Mouse (Mus musculus): ENCODE results near the gene Pik3ca.

The Pik3ca gene

GRCm38 (mm10) chr3:32459777-32460176, 62.3 kb downstream of the Pik3ca start:
- DNase-seq, result peak; percentile 11 to 31

GRCm38 (mm10) chr3:32467321-32467720, 69.8 kb downstream of the Pik3ca start:
- no peak for DNase-seq

GRCm38 (mm10) chr3:32468411-32468810, 70.9 kb downstream of the Pik3ca start:
- DNase-seq, result no peak

- no peak for DNase-seq
Observed at GRCm38 (mm10) chr3:32470449-32470848, 73.0 kb downstream of the Pik3ca start.

GRCm38 (mm10) chr3:32471098-32471497, 73.6 kb downstream of the Pik3ca start:
- no peak for DNase-seq

- DNase-seq, result no peak
Observed at GRCm38 (mm10) chr3:32472191-32472900, 74.9 kb downstream of the Pik3ca start.

GRCm38 (mm10) chr3:32473184-32473583, 75.7 kb downstream of the Pik3ca start:
- DNase-seq, result no peak

GRCm38 (mm10) chr3:32479961-32480360, 82.5 kb downstream of the Pik3ca start:
- DNase-seq, result no peak

- DNase-seq, result no peak
Observed at GRCm38 (mm10) chr3:32483035-32483434, 85.6 kb downstream of the Pik3ca start.

GRCm38 (mm10) chr3:32486543-32486942, 89.1 kb downstream of the Pik3ca start:
- DNase-seq, result no peak

- DNase-seq, result no peak
Observed at GRCm38 (mm10) chr3:32488172-32488571, 90.7 kb downstream of the Pik3ca start.

- no peak for DNase-seq
Observed at GRCm38 (mm10) chr3:32490076-32490927, 92.8 kb downstream of the Pik3ca start.

GRCm38 (mm10) chr3:32490928-32491315, 93.5 kb downstream of the Pik3ca start:
- no peak for DNase-seq

GRCm38 (mm10) chr3:32492097-32493090, 94.9 kb downstream of the Pik3ca start, which contains the start of gene Kcnmb3:
Kcnmb3 (minus strand) TSS chr3:32492231.
- DNase-seq, result no peak

GRCm38 (mm10) chr3:32494387-32495087, 97.1 kb downstream of the Pik3ca start:
- DNase-seq, result no peak

- no peak for DNase-seq
Observed at GRCm38 (mm10) chr3:32495088-32495770, 97.8 kb downstream of the Pik3ca start.

- DNase-seq, result no peak
Observed at GRCm38 (mm10) chr3:32495856-32496710, 98.6 kb downstream of the Pik3ca start.

- DNase-seq, result no peak
Observed at GRCm38 (mm10) chr3:32496711-32497070, 99.2 kb downstream of the Pik3ca start.

GRCm38 (mm10) chr3:32500346-32500745, 102.9 kb downstream of the Pik3ca start:
- DNase-seq, result no peak

GRCm38 (mm10) chr3:32505841-32506240, 108.4 kb downstream of the Pik3ca start:
- no peak for DNase-seq

All from cerebellum, adult 18-20 months (tissue).